17 mouse cellular contexts compared by ENCODE assay signal in genomic region chr9:115705761-115706160, GRCm38 (mm10).
"Had no signal": no experiment of that assay in that cellular context is flagged by ENCODE, and none has a peak within 500 bp of the region (broad histone marks: within the 10 kb centered on the region; RNA-seq: fewer than 3 reads in every experiment).

No protein-coding gene starts in this region.

- H3K9ac ChIP-seq: neural tube, embryonic 12.5 days; neural tube, embryonic 13.5 days; neural tube, embryonic 15.5 days; stomach, embryonic 15.5 days had no signal

- H3K4me2 ChIP-seq: neural tube, embryonic 12.5 days; neural tube, embryonic 13.5 days; neural tube, embryonic 15.5 days; stomach, embryonic 15.5 days had no signal

- H3K4me3 ChIP-seq: neural tube, embryonic 12.5 days; neural tube, embryonic 13.5 days; neural tube, embryonic 15.5 days; stomach, embryonic 15.5 days had no signal

- H3K9me3 ChIP-seq: neural tube, embryonic 12.5 days; neural tube, embryonic 13.5 days; neural tube, embryonic 15.5 days; stomach, embryonic 15.5 days had no signal

- H3K27me3 ChIP-seq: neural tube, embryonic 12.5 days; neural tube, embryonic 13.5 days; neural tube, embryonic 15.5 days; stomach, embryonic 15.5 days had no signal

- H3K36me3 ChIP-seq: neural tube, embryonic 12.5 days; neural tube, embryonic 13.5 days; neural tube, embryonic 15.5 days; stomach, embryonic 15.5 days had no signal

- H3K27ac ChIP-seq: neural tube, embryonic 12.5 days; neural tube, embryonic 13.5 days; neural tube, embryonic 15.5 days; stomach, embryonic 15.5 days; stomach, postnatal 0 days had no signal

- DNase-seq: retina, postnatal 1 day; right cerebral cortex, adult 18-20 months; right cerebral cortex, postnatal 14 days; right cerebral cortex, postnatal 25 days; right cerebral cortex, postnatal 4 days; spleen, adult 18-20 months; thymus, adult 18-20 months; thymus, adult 2 months; thymus, postnatal 14 days; thymus, postnatal 25 days; thymus, postnatal 36 days; thymus, postnatal 4 days had no signal

- H3K4me1 ChIP-seq: neural tube, embryonic 12.5 days had no signal
